Mouse (Mus musculus) bone marrow macrophage, adult 2 months (primary cell): ENCODE data around the gene Fbxo9. TPM values are rescaled to one million over a fixed set of nuclear protein-coding genes. Genes with fewer than 3 reads are reported as not detected.
A peak's percentile ranks its signal among the peaks of the same experiment; 100 is the strongest.

Experiments used
- H3K27ac ChIP-seq: 2 replicates; pipeline ENCODE4 v1.5.1; 2012; ENCODE audit warnings: low read depth, low read length; ENCODE audit not compliant: insufficient read depth
- H3K4me1 ChIP-seq: 2 replicates; pipeline ENCODE4 v1.6.1; 2012; ENCODE audit warnings: low read length; ENCODE audit not compliant: control insufficient read depth, insufficient read depth
- H3K4me3 ChIP-seq: 2 replicates; pipeline ENCODE4 v1.5.1; 2012; ENCODE audit warnings: mild to moderate bottlenecking, low read length, moderate library complexity; ENCODE audit not compliant: insufficient read depth
- CTCF ChIP-seq: IDR thresholded peaks from 2 replicates; pipeline ENCODE4 v1.5.1; 2012; ENCODE audit warnings: low read depth, mild to moderate bottlenecking, low read length, moderate library complexity
- POLR2A ChIP-seq: IDR thresholded peaks from 2 replicates; pipeline ENCODE4 v1.6.1; 2012; ENCODE audit warnings: mild to moderate bottlenecking, low read depth, low read length, borderline replicate concordance
- polyA plus RNA-seq: library from polyadenylated mRNA; stranded (reverse); fragments of >200 nt; gene quantifications from 2 replicates; pipeline ENCODE4 v1.2.4, GENCODE M21; 2012; ENCODE audit not compliant: missing spikeins, insufficient read depth, insufficient read length

Gene Fbxo9
- polyA plus RNA-seq, 1 experiment: 22.9 TPM

- Histone ChIP-seq H3K27ac (no peak overlapping the region), H3K4me3 (no peak overlapping the region), H3K4me1 (peaks cover 25% of the 10 kb centered on the region)
- TF ChIP-seq POLR2A (no peak), CTCF (no peak)
These were observed 2.6 kb upstream of the Fbxo9 start for GRCm38 (mm10) chr9:78111456-78111855.

GRCm38 (mm10) chr9:78109656-78110055, 791 bp upstream of the Fbxo9 start:
- peaks cover 36% of the 10 kb centered on the region for H3K4me1 ChIP-seq
- peak overlapping the region; percentile 64 for H3K4me3 ChIP-seq
- no peak overlapping the region for H3K27ac ChIP-seq
- no peak for TF ChIP-seq CTCF
- no peak for TF ChIP-seq POLR2A

DNA sequence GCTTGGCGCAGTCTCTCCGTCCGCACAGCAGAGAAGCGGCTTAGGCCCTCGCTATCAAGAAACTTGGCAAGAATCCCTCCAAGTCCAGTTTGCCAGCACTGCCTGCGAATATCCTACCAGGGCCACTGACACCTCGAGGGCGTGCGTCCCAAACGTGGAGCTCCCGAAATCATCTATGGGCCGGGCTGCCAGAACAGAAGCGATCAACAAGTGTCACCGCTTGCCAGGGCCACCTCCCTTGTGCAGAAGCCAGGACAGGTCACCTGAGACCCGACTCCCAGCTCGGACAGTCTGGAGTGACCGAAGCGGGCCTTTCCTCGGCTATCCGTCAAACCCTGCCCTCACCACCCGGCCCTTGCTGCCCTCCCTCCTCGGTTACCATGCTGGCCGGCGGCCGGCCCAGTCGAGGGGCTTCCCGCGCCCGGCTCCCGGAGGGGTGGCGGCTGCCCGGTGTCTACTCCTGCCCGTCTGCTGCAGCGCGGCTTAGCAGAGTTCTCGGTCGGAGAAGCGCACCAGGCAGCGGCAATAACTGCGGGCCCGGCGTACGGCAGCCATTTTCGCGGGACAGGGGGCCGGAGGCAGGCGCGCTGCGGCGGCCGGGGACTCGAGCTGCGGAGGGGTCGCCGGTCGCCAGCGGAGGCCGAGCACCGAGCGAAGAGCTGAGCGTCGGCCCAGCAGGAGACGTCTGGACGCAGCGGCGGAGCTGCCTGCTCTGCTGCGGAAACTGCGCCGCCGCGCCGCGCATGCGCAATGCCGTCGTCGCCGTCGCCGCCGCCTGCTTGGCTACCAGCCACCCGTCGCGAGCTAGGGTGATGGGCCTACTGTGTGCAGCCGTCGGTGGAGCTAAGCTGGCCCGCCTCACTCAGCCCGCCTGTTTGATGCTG, 711 bp downstream of the Fbxo9 start:
- Histone ChIP-seq H3K4me3 (peak overlapping the region; percentile 64), H3K4me1 (peaks cover 40% of the 10 kb centered on the region), H3K27ac (peak overlapping the region; percentile 72)
- TF ChIP-seq POLR2A (peak; percentile 63; the same call in 1 of the 2 replicates), CTCF (no peak)

DNA sequence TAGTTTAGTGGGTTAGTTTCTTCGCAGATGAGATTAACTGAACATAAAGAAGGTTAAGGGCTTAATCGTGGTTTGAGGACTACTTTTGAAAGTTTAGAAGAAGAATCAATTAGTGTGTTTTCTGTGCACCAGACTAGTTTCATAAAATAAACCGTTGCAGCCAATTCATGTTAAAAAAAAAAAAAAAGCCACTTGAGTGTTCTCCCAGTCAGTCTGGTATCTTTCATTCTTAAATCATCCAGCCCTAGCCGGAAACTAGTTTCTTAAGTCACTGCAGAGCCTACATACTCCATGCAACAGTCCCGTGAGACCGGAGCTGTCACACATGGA, 1.3 kb downstream of the Fbxo9 start:
- Histone ChIP-seq H3K4me3 (peak overlapping the region; percentile 64), H3K27ac (peak overlapping the region; percentile 53; the same call in 1 of the 2 replicates), H3K4me1 (peaks cover 40% of the 10 kb centered on the region)
- TF ChIP-seq CTCF (no peak), POLR2A (no peak)

GRCm38 (mm10) chr9:78106821-78107220, 2.0 kb downstream of the Fbxo9 start:
- Histone ChIP-seq H3K4me1 (peaks cover 42% of the 10 kb centered on the region), H3K4me3 (no peak overlapping the region), H3K27ac (no peak overlapping the region)
- no peak for TF ChIP-seq CTCF
- TF ChIP-seq POLR2A: no peak

- no peak for TF ChIP-seq CTCF
- TF ChIP-seq POLR2A: no peak
- Histone ChIP-seq H3K4me1 (peaks cover 47% of the 10 kb centered on the region), H3K27ac (no peak overlapping the region), H3K4me3 (no peak overlapping the region)
These were observed 3.3 kb downstream of the Fbxo9 start for GRCm38 (mm10) chr9:78105501-78105932.

DNA sequence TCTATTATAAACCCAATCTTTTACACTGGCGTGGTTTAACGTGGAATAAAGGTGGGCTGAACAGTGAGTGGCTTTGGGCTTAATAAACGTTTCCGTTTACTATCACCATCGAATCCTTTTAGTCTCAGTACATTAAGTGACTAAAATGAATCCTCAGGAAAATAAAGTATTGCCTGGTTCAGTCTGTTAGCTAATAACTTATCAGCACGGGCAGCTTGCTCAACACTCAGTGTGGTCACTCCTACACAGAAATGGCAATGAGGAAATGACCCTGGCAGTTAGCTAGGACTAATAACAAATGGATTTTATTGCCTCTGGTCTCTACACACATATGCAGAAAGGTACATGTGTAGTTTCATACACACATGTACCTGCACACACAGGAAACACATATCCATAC, 3.9 kb downstream of the Fbxo9 start:
- TF ChIP-seq POLR2A (no peak), CTCF (no peak)
- Histone ChIP-seq H3K4me3 (no peak overlapping the region), H3K4me1 (peaks cover 43% of the 10 kb centered on the region), H3K27ac (no peak overlapping the region)

DNA sequence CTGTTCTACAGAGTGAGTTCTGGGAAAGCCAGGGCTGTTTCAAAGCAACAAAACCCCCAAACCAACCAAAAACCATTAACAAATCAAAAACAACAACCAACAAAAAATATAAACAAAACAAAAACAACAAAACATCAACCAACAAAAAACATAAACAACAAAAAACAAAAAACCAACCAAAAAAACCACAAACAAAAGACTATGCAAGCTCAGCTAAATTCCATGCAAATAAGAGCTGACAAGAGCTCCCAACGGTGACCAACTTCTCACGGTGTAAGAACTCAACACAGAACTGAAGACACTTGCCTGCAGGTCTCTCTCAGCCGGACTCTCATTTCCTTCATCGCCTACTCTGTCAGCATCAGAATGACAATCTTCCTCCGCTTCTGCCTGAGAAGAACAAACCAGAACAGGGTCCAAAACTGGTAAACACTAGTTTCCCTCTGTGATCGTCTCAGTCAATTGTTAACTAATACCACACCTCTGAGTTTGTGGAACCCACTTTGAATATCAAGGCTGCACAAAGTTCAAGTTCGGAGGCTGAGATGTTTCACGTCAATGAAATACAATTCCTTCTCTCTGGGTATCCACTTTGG, 4.8 kb downstream of the Fbxo9 start:
- Histone ChIP-seq H3K27ac (no peak overlapping the region), H3K4me1 (peaks cover 37% of the 10 kb centered on the region), H3K4me3 (no peak overlapping the region)

GRCm38 (mm10) chr9:78101431-78101830, 7.4 kb downstream of the Fbxo9 start:
- Histone ChIP-seq H3K27ac (no peak overlapping the region), H3K4me3 (no peak overlapping the region), H3K4me1 (peaks cover 31% of the 10 kb centered on the region)
- TF ChIP-seq CTCF (no peak), POLR2A (no peak)

More for the DNA sequence above, 4.8 kb downstream of the Fbxo9 start:
- no peak for TF ChIP-seq POLR2A
- TF ChIP-seq CTCF: no peak

DNA sequence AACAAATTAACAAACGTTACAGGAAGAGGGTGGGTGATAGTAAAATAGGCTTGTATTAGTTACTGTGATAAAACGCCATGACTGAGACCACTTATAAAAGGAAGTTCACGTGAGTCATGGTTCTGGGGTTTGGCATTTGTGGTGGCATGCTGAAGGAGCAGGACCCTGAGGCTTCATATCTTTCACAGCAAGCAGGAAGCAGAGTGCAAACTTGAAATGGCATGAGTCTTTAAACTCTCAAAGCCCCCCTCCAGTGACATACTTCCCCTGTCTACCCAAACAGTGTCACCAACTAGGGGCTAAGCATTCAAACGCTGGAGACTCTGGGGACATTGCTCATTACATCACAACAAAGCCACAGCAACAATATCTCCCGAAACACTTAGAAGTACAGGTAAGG, 7.9 kb downstream of the Fbxo9 start:
- no peak overlapping the region for H3K27ac ChIP-seq
- H3K4me1 ChIP-seq: peaks cover 29% of the 10 kb centered on the region
- no peak overlapping the region for H3K4me3 ChIP-seq
- TF ChIP-seq CTCF: no peak
- no peak for TF ChIP-seq POLR2A
